8 mouse cellular contexts compared by ENCODE assay signal in genomic region chr5:117119777-117120488, GRCm38 (mm10). TPM values are rescaled to one million over a fixed set of nuclear protein-coding genes. Genes with fewer than 3 reads are reported as not detected.
DNase-seq lines count a peak whose midpoint lies in the region; ATAC-seq and TF ChIP-seq lines count a peak whose summit lies in the region.

TSS of gene Taok3 (plus strand) at chr5:117120129.

- H3K36me3 ChIP-seq in embryonic facial prominence, embryonic 15.5 days, result no peaks in the 10 kb centered on the region
- no peaks in the 10 kb centered on the region for H3K36me3 ChIP-seq in limb, embryonic 14.5 days (ENCODE audit: control insufficient read depth, insufficient read depth, low read length)
- no peaks in the 10 kb centered on the region for H3K36me3 ChIP-seq in midbrain, postnatal 0 days (ENCODE audit: insufficient read depth, low read length)

- TF ChIP-seq CTCF in bone marrow, adult 2 months (IDR thresholded peaks at IDR 0.05; ENCODE audit: control insufficient read depth, insufficient read depth, low read length), result no peak
- no peak; the same call in none of the 2 replicates for TF ChIP-seq CTCF in midbrain, postnatal 0 days (IDR thresholded peaks at IDR 0.05)

- H3K9me3 ChIP-seq in embryonic facial prominence, embryonic 15.5 days (replicated peaks), result no peaks in the 10 kb centered on the region
- H3K9me3 ChIP-seq in limb, embryonic 14.5 days (ENCODE audit: control insufficient read depth, low read length), result no peaks in the 10 kb centered on the region
- H3K9me3 ChIP-seq in midbrain, postnatal 0 days (ENCODE audit: low read length), result no peaks in the 10 kb centered on the region

- peak; percentile 87 for TF ChIP-seq POLR2A in bone marrow, adult 2 months (IDR thresholded peaks at IDR 0.05; ENCODE audit: borderline replicate concordance, control insufficient read depth, low read depth, low read length)
- TF ChIP-seq POLR2A in limb, embryonic 14.5 days (IDR thresholded peaks at IDR 0.05; ENCODE audit: borderline replicate concordance, extremely low read depth, insufficient read depth, insufficient read length), result peak; percentile 55; the same call in 1 of the 2 replicates

- WGBS in bone marrow, adult 2 months, result under 1% methylated on average over 74 of the region's 74 CpGs
- under 1% methylated on average over 73 of the region's 74 CpGs for WGBS in embryonic facial prominence, embryonic 15.5 days
- WGBS in limb, embryonic 14.5 days, result 2% methylated on average over 61 of the region's 74 CpGs
- under 1% methylated on average over 74 of the region's 74 CpGs for WGBS in midbrain, postnatal 0 days

- H3K9ac ChIP-seq in embryonic facial prominence, embryonic 15.5 days, result peak within 1 kb of the TSS; percentile 39
- peak within 1 kb of the TSS; percentile 53 for H3K9ac ChIP-seq in limb, embryonic 14.5 days (ENCODE audit: low read depth, low read length, severe bottlenecking)
- peak within 1 kb of the TSS; percentile 58 for H3K9ac ChIP-seq in midbrain, postnatal 0 days (replicated peaks; ENCODE audit: low read length, poor library complexity, severe bottlenecking)

- peak within 1 kb of the TSS; percentile 89 for H3K27ac ChIP-seq in bone marrow, adult 2 months (ENCODE audit: control insufficient read depth, insufficient read depth, low read depth, low read length, poor library complexity)
- no peak within 1 kb of the TSS; the same call in 1 of the 2 replicates for H3K27ac ChIP-seq in embryonic facial prominence, embryonic 15.5 days (replicated peaks)
- H3K27ac ChIP-seq in limb, embryonic 14.5 days (replicated peaks; ENCODE audit: low read depth, low read length), result no peak within 1 kb of the TSS
- no peak within 1 kb of the TSS for H3K27ac ChIP-seq in midbrain, postnatal 0 days (ENCODE audit: low read depth, low read length)

- H3K4me3 ChIP-seq in bone marrow, adult 2 months (replicated peaks; ENCODE audit: control insufficient read depth, low read depth, low read length), result peak within 1 kb of the TSS; percentile 90
- H3K4me3 ChIP-seq in embryonic facial prominence, embryonic 15.5 days (replicated peaks), result peak within 1 kb of the TSS; percentile 88
- peak within 1 kb of the TSS; percentile 76 for H3K4me3 ChIP-seq in limb, embryonic 14.5 days (replicated peaks; ENCODE audit: low read length)
- peak within 1 kb of the TSS; percentile 73 for H3K4me3 ChIP-seq in midbrain, postnatal 0 days (ENCODE audit: low read depth, low read length)

- peak within 1 kb of the TSS; percentile 84 for H3K4me2 ChIP-seq in embryonic facial prominence, embryonic 15.5 days (replicated peaks)
- H3K4me2 ChIP-seq in limb, embryonic 14.5 days (replicated peaks; ENCODE audit: low read depth, low read length, severe bottlenecking), result peak within 1 kb of the TSS; percentile 96
- H3K4me2 ChIP-seq in midbrain, postnatal 0 days (ENCODE audit: low read depth, low read length, poor library complexity, severe bottlenecking), result peak within 1 kb of the TSS; percentile 97

- H3K4me1 ChIP-seq in bone marrow, adult 2 months (ENCODE audit: control insufficient read depth, insufficient read depth, low read length), result no peaks in the 10 kb centered on the region; the same call in 1 of the 2 replicates
- H3K4me1 ChIP-seq in embryonic facial prominence, embryonic 15.5 days, result peaks cover 30% of the 10 kb centered on the region
- peaks cover 9% of the 10 kb centered on the region; the same call in 1 of the 2 replicates for H3K4me1 ChIP-seq in limb, embryonic 14.5 days (ENCODE audit: control insufficient read depth, insufficient read depth, low read length)
- H3K4me1 ChIP-seq in midbrain, postnatal 0 days (ENCODE audit: insufficient read depth, low read length), result peaks cover 9% of the 10 kb centered on the region; the same call in 1 of the 2 replicates

- peak; percentile 99 for DNase-seq in 416B (ENCODE audit: low read depth)
- peak; percentile 99 for DNase-seq in heart, adult 8-10 months (ENCODE audit: low spot score)
- peak; percentile 99 for DNase-seq in kidney, adult 9 months
- DNase-seq in limb, embryonic 14.5 days (ENCODE audit: low spot score), result peak; percentile 99
- DNase-seq in midbrain, postnatal 0 days (ENCODE audit: low spot score), result peak; percentile 99
- DNase-seq in spleen, postnatal 14 days (ENCODE audit: low spot score in 2 of 2), result peak; percentile 99 to 100

- ATAC-seq in embryonic facial prominence, embryonic 15.5 days (ENCODE audit: insufficient number of reproducible peaks, low FRiP score, low TSS enrichment, low read depth), result peak; percentile 94
- peak; percentile 94 for ATAC-seq in limb, embryonic 14.5 days (ENCODE audit: low FRiP score, low read depth)
- ATAC-seq in midbrain, postnatal 0 days (ENCODE audit: low FRiP score), result peak; percentile 90

- 0 out of 2 replicates have a peak, but pooled peaks cover 7% of the 10 kb centered on the region for H3K27me3 ChIP-seq in embryonic facial prominence, embryonic 15.5 days
- peaks cover 10% of the 10 kb centered on the region; the same call in 1 of the 2 replicates for H3K27me3 ChIP-seq in limb, embryonic 14.5 days (ENCODE audit: control insufficient read depth, insufficient read depth, low read length)
- H3K27me3 ChIP-seq in midbrain, postnatal 0 days (ENCODE audit: insufficient read depth, low read length), result 0 out of 2 replicates have a peak, but pooled peaks cover 3% of the 10 kb centered on the region

RNA-seq across cellular contexts. Expression of gene Taok3, which starts in this region (rescaled TPM):
- polyA plus RNA-seq in bone marrow, adult 2 months (2011; ENCODE audit: insufficient read depth, insufficient read length, low replicate concordance, missing spikeins), result 31.0 and 47.6 TPM in 2 replicates
- 19.9 and 22.3 TPM in 2 replicates for polyA plus RNA-seq in embryonic facial prominence, embryonic 15.5 days (2015; fragmentation: Nextera tagmentation; extraction: Ambion mirVana)
- total RNA-seq in heart, adult 8-10 months (2022), result 1 to 10 TPM; 6.1 to 8.4 (median 6.3) TPM
- 7.1 and 7.4 TPM in 2 replicates for polyA plus RNA-seq in limb, embryonic 14.5 days (2012; rRNA removed)
- polyA plus RNA-seq in limb, embryonic 14.5 days (2014; fragmentation: Nextera tagmentation; extraction: Ambion mirVana), result 14.3 and 15.8 TPM in 2 replicates
- 30.1 and 35.5 TPM in 2 replicates for total RNA-seq in midbrain, postnatal 0 days (2014; rRNA removed)
- polyA plus RNA-seq in midbrain, postnatal 0 days (2015; fragmentation: Nextera tagmentation; extraction: Ambion mirVana), result 61.9 and 65.1 TPM in 2 replicates
